Mouse (Mus musculus) forebrain, embryonic 10.5 days (tissue): ENCODE results near the gene Tstd1. TPM values are rescaled to one million over a fixed set of nuclear protein-coding genes. Genes with fewer than 3 reads are reported as not detected.
A peak's percentile ranks its signal among the peaks of the same experiment; 100 is the strongest.

ENCODE experiments used
- DNase-seq: peaks from one replicate; pipeline ENCODE4 v3.0.0-alpha.2; 2017; ENCODE audit warnings: low spot score; ENCODE audit errors: extremely low spot score
- H3K27ac ChIP-seq: fragments of 300-500 bp; sonication (generic); 2 replicates; pipeline ENCODE4 v1.5.1; 2016; ENCODE audit warnings: mild to moderate bottlenecking
- H3K27me3 ChIP-seq: fragments of 300-500 bp; sonication (generic); 2 replicates; pipeline ENCODE4 v1.6.1; 2016; ENCODE audit warnings: mild to moderate bottlenecking; ENCODE audit not compliant: poor library complexity, severe bottlenecking
- H3K36me3 ChIP-seq: fragments of 300-500 bp; sonication (generic); replicated peaks from 2 replicates; pipeline ENCODE4 v1.6.1; 2016; ENCODE audit warnings: mild to moderate bottlenecking, moderate library complexity
- H3K4me1 ChIP-seq: fragments of 300-500 bp; sonication (generic); 2 replicates; pipeline ENCODE4 v1.6.1; 2016
- H3K4me3 ChIP-seq: fragments of 300-500 bp; sonication (generic); 2 replicates; pipeline ENCODE4 v1.5.1; 2016; ENCODE audit warnings: mild to moderate bottlenecking, moderate library complexity
- H3K9me3 ChIP-seq: fragments of 300-500 bp; sonication (generic); 2 replicates; pipeline ENCODE4 v1.6.1; 2016; ENCODE audit warnings: mild to moderate bottlenecking, moderate library complexity
- WGBS: fragments of 180-500 bp; shearing (Covaris S2); methylation state at CpG from one replicate; pipeline ENCODE4 v1.1.7; 2016; 5-methylcytosine and 5-hydroxymethylcytosine counted together
- polyA plus RNA-seq: library from polyadenylated mRNA; unstranded; fragments of >200 nt; fragmentation: Nextera tagmentation; extraction: Ambion mirVana; gene quantifications from 2 replicates; pipeline ENCODE4 v1.2.1, GENCODE M21; 2016

The Tstd1 gene
- 6.1 and 6.5 TPM in 2 replicates for polyA plus RNA-seq

- WGBS, result 90% methylated on average over 5 of the region's 5 CpGs
Observed at GRCm38 (mm10) chr1:171418660-171419059, at the start of gene Tstd1. Gene Tstd1 (plus strand): TSS chr1:171418872.

GRCm38 (mm10) chr1:171369845-171370556 lies 48.7 kb upstream of the Tstd1 start, which contains the start of gene Nectin4:
Gene Nectin4 (plus strand): TSS chr1:171370099.
- H3K27ac ChIP-seq, result no peak within 1 kb of the TSS
- WGBS, result 34% methylated on average over 20 of the region's 20 CpGs
- peaks cover 36% of the 10 kb centered on the region for H3K4me1 ChIP-seq
- DNase-seq, result no peak
- no peaks in the 10 kb centered on the region for H3K9me3 ChIP-seq
- no peaks in the 10 kb centered on the region for H3K36me3 ChIP-seq
- H3K4me3 ChIP-seq, result no peak within 1 kb of the TSS
- peaks cover 14% of the 10 kb centered on the region for H3K27me3 ChIP-seq

More at GRCm38 (mm10) chr1:171418660-171419059, at the start of gene Tstd1:
- H3K27me3 ChIP-seq, result no peaks in the 10 kb centered on the region
- no peak within 1 kb of the TSS for H3K27ac ChIP-seq
- no peak for DNase-seq
- peaks cover 81% of the 10 kb centered on the region for H3K36me3 ChIP-seq
- H3K9me3 ChIP-seq, result no peaks in the 10 kb centered on the region
- H3K4me3 ChIP-seq, result no peak within 1 kb of the TSS
- peaks cover 8% of the 10 kb centered on the region for H3K4me1 ChIP-seq

DNA sequence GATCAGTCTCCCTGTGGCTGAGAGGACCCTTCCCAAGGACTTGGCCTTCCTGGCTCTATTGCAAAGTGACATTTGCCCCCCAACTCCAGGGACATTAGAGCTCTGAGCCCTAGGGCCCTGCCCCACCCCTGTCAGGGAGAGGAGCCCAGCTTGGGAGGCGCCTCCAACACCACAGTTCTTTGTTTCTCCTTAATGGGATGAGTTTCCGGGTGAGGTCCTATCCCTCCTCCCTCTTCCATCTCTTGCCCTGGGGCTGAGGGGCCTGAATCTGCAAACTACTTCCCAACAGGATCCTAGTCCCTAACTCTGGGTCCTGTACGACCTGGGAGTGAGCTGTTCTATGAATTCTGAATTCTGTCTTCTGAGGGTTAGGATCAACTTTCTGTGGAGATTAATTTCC lies 45.8 kb upstream of the Tstd1 start:
- Histone ChIP-seq H3K27ac (no peak overlapping the region), H3K4me1 (peaks cover 39% of the 10 kb centered on the region), H3K36me3 (no peaks in the 10 kb centered on the region), H3K27me3 (peaks cover 14% of the 10 kb centered on the region), H3K4me3 (no peak overlapping the region), H3K9me3 (no peaks in the 10 kb centered on the region)
- DNase-seq, result no peak
- WGBS, result 38% methylated on average over 3 of the region's 3 CpGs

GRCm38 (mm10) chr1:171373946-171374345 lies 44.7 kb upstream of the Tstd1 start:
- Histone ChIP-seq H3K4me1 (peaks cover 35% of the 10 kb centered on the region), H3K36me3 (no peaks in the 10 kb centered on the region), H3K27ac (peak overlapping the region; percentile 75), H3K27me3 (peaks cover 24% of the 10 kb centered on the region), H3K4me3 (no peak overlapping the region), H3K9me3 (no peaks in the 10 kb centered on the region)
- WGBS, result 3% methylated on average over 4 of the region's 4 CpGs
- peak; percentile 22 for DNase-seq

DNA sequence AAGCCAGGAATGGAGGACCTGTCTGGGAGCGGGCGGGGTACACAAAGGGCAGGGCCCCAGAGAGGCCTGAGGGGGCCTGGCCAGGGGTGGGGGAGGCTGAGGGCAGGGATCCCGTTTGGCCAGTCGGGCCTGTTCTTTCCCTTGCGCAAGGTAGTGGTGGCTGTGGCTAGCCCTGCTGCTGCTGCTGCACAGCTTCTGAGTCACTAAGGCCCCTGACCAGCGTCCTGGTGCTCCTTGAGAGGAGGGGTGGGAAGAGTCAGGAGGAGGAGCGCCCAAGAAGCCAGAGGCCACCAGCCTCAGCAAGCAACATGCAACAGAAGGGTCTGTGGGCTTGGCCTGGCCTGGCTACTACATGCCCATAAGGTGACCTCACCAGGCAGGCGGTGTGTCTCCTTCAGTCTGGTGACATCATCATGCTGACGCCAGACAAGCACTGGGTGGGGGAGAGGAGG lies 43.0 kb upstream of the Tstd1 start:
- H3K9me3 ChIP-seq, result no peaks in the 10 kb centered on the region
- no peaks in the 10 kb centered on the region for H3K36me3 ChIP-seq
- no peak for DNase-seq
- no peak overlapping the region for H3K4me3 ChIP-seq
- H3K4me1 ChIP-seq, result peaks cover 42% of the 10 kb centered on the region
- 41% methylated on average over 9 of the region's 9 CpGs for WGBS
- peak overlapping the region; percentile 48; the same call in 1 of the 2 replicates for H3K27ac ChIP-seq
- H3K27me3 ChIP-seq, result peaks cover 41% of the 10 kb centered on the region

GRCm38 (mm10) chr1:171378298-171378697 lies 40.4 kb upstream of the Tstd1 start:
- no peaks in the 10 kb centered on the region for H3K36me3 ChIP-seq
- H3K9me3 ChIP-seq, result no peaks in the 10 kb centered on the region
- H3K4me1 ChIP-seq, result peaks cover 36% of the 10 kb centered on the region
- DNase-seq, result no peak
- no peak overlapping the region for H3K4me3 ChIP-seq
- H3K27ac ChIP-seq, result no peak overlapping the region
- H3K27me3 ChIP-seq, result peaks cover 42% of the 10 kb centered on the region
- WGBS, result 90% methylated on average over 6 of the region's 6 CpGs

GRCm38 (mm10) chr1:171379935-171380599 lies 38.6 kb upstream of the Tstd1 start:
- Histone ChIP-seq H3K4me3 (peak overlapping the region; percentile 40), H3K27ac (no peak overlapping the region), H3K36me3 (no peaks in the 10 kb centered on the region), H3K9me3 (no peaks in the 10 kb centered on the region), H3K4me1 (peaks cover 27% of the 10 kb centered on the region), H3K27me3 (peaks cover 44% of the 10 kb centered on the region)
- WGBS, result 7% methylated on average over 31 of the region's 31 CpGs
- peak; percentile 76 for DNase-seq

- H3K9me3 ChIP-seq, result no peaks in the 10 kb centered on the region
- H3K27me3 ChIP-seq, result peaks cover 47% of the 10 kb centered on the region
- H3K4me3 ChIP-seq, result no peak overlapping the region
- no peaks in the 10 kb centered on the region for H3K36me3 ChIP-seq
- 85% methylated on average over 11 of the region's 11 CpGs for WGBS
- H3K4me1 ChIP-seq, result peaks cover 25% of the 10 kb centered on the region
- no peak for DNase-seq
- H3K27ac ChIP-seq, result no peak overlapping the region
Observed at GRCm38 (mm10) chr1:171382096-171382620, 36.5 kb upstream of the Tstd1 start.

DNA sequence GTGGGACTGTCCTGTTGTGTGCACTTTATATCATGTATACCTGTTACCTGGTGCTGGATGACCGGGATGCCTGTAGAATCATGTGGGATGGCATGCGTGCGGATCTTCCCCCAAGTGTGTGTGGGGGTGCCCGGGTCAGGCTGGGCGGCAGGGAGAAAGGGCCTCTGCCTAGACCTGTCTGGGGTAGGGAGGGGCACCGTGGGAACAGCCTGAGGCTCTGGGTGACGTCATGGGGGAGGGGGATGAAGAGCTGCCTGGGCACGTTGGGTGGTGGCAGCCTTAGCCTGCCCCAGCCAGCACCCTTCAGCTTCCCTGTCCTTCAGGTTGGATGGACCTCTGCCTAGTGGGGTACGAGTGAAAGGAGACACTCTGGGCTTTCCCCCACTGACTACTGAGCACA lies 34.3 kb upstream of the Tstd1 start:
- Histone ChIP-seq H3K27ac (0 out of 2 replicates have a peak overlapping the region, but pooled peaks have one; percentile 4), H3K9me3 (no peaks in the 10 kb centered on the region), H3K4me3 (no peak overlapping the region), H3K27me3 (peaks cover 34% of the 10 kb centered on the region), H3K4me1 (peaks cover 26% of the 10 kb centered on the region), H3K36me3 (no peaks in the 10 kb centered on the region)
- WGBS, result 71% methylated on average over 9 of the region's 9 CpGs
- no peak for DNase-seq

DNA sequence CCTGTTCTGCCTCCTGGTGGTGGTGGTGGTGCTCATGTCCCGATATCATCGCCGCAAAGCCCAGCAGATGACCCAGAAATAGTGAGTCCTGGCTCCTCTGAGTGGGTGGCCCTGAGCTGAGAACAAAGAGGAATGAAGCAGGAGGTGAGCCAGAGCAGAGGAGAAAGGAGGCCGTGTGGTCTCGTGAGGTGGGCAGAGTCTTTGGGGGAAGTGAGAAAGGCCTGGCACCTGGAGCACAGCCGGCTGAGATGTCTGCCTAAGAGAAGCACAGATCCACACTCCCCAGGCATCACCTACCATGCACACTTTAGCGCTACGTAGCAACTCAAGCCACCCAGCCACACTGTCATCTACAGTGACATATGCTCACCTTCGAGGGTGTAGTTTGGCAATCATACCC lies 33.5 kb upstream of the Tstd1 start:
- WGBS, result 70% methylated on average over 9 of the region's 9 CpGs
- H3K9me3 ChIP-seq, result no peaks in the 10 kb centered on the region
- H3K4me3 ChIP-seq, result no peak overlapping the region
- H3K36me3 ChIP-seq, result no peaks in the 10 kb centered on the region
- 0 out of 2 replicates have a peak overlapping the region, but pooled peaks have one; percentile 4 for H3K27ac ChIP-seq
- DNase-seq, result no peak
- peaks cover 26% of the 10 kb centered on the region for H3K27me3 ChIP-seq
- peaks cover 19% of the 10 kb centered on the region for H3K4me1 ChIP-seq

GRCm38 (mm10) chr1:171387099-171387498 lies 31.6 kb upstream of the Tstd1 start:
- H3K27ac ChIP-seq, result no peak overlapping the region
- no peaks in the 10 kb centered on the region for H3K9me3 ChIP-seq
- peaks cover 14% of the 10 kb centered on the region for H3K4me1 ChIP-seq
- WGBS, result 14% methylated on average over 6 of the region's 6 CpGs
- H3K27me3 ChIP-seq, result peaks cover 7% of the 10 kb centered on the region; the same call in 1 of the 2 replicates
- no peaks in the 10 kb centered on the region for H3K36me3 ChIP-seq
- peak; percentile 34 for DNase-seq
- no peak overlapping the region for H3K4me3 ChIP-seq

- no peaks in the 10 kb centered on the region for H3K9me3 ChIP-seq
- no peaks in the 10 kb centered on the region for H3K36me3 ChIP-seq
- no peak for DNase-seq
- peaks cover 14% of the 10 kb centered on the region for H3K4me1 ChIP-seq
- WGBS, result 83% methylated on average over 15 of the region's 15 CpGs
- H3K27ac ChIP-seq, result no peak within 1 kb of the TSS
- H3K4me3 ChIP-seq, result no peak within 1 kb of the TSS
- 0 out of 2 replicates have a peak, but pooled peaks cover 5% of the 10 kb centered on the region for H3K27me3 ChIP-seq
Observed at GRCm38 (mm10) chr1:171388376-171389102, 30.1 kb upstream of the Tstd1 start, which contains the start of gene Arhgap30. Gene Arhgap30 (plus strand): TSS chr1:171388954.
